Mouse (Mus musculus) lung, adult 2 months (tissue): ENCODE results near the gene Pik3r5.

Experiments
- CTCF ChIP-seq: fragments of 200-500 bp; IDR thresholded peaks from 2 replicates; pipeline ENCODE4 v1.5.1; 2011; ENCODE audit warnings: mild to moderate bottlenecking, low read length, control low read depth; ENCODE audit not compliant: insufficient read depth
- POLR2A ChIP-seq: fragments of 200-500 bp; IDR thresholded peaks from 2 replicates; pipeline ENCODE4 v1.6.1; 2011; ENCODE audit warnings: low read depth, mild to moderate bottlenecking, control low read depth, low read length, borderline replicate concordance; ENCODE audit errors: extremely low read depth

DNA sequence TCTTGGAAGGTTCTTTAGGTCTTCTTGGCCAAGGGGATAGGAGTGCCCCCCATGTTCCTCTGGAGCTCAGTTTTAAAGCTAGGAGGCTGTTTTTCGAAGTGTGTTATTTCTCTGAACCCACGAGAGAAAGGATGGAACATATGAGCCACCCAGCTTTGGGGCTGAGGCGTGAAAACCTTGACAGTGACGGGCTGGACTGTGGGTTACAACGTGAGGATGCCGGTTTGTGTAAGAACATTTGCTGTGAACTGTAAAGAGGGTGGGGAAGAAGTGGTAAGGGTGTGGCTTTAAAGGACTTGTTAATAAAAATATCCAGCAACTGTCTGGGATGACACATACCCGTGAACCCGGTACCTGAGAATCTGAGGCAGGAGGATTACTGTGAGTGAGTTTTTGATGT is 10.4 kb downstream of the Pik3r5 start:
- TF ChIP-seq CTCF, result no peak
- no peak for TF ChIP-seq POLR2A
